Mouse (Mus musculus) adipocyte (in vitro differentiated cells): ENCODE data around the gene Olfr693.
"Not testable (repeated sequence)": the region's sequence is repeated elsewhere in the genome, so short reads cannot be mapped to it uniquely, and the experiment has no call there.

Experiments used
- DNase-seq: peaks from one replicate; pipeline ENCODE4 v3.0.0-alpha.2; 2016; ENCODE audit warnings: low spot score

The Olfr693 gene

DNA sequence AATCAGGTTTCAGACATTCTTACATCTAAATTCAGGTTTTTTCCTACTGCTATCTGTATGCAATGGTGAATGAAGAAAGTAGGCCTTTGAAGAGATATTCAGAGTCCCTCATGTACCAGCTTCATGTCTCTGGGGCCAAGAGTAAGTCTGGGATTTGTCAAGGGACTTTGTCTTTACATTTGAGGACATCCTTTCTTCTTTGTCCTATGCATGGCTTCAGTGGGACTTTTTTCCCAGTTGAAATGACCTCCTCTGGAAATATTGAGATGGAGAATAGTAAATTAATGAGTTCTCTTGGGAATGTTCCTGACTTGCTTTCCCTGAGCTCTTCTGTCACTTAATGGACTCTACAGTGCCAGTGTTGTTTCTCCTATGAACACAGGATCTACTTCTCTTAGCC, at the start of gene Olfr693:
Gene Olfr693, minus strand, starts transcription at position 101 of the 400 bp plus-strand sequence.
- DNase-seq, result no peak

DNA sequence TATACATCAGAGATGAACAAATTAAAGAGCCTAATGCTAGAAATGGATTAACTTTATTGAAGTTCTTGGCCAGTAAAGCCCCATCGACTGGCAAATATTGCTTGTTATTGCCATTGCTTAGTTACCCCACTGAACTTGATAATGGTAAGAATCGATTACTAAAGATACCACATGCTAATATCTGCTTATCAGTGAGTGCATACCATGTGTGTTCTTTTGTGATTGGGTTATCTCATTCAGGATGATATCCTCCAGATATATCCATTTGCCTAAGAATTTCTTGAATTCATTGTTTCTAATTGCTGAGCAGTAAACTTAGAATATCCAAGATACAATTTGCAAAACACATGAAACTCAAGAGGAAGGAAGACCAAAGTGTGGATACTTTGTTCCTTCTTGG, 45.3 kb upstream of the Olfr693 start:
- not testable (repeated sequence) for DNase-seq

DNA sequence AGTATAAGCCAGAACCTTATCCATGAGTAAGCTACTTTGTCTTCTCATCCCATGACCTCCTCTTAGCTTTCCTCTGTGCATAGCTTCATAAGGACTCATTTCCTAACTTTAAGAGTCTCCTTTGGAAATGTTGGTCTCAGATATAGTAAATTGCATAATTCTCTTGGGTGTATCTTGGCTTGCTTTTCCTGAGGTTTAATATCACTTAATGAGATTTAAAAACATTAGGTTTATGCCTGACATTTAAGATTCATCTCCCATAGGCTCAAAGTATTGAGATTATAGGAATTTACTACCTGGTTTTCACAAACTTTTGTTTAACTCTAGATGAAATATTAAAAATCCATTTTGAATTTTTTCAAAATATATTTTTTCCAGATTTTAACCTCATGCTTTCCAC, 35.9 kb upstream of the Olfr693 start, which contains the start of gene Olfr695:
Gene Olfr695, minus strand, starts transcription at position 101 of the 400 bp plus-strand sequence.
- no peak for DNase-seq

DNA sequence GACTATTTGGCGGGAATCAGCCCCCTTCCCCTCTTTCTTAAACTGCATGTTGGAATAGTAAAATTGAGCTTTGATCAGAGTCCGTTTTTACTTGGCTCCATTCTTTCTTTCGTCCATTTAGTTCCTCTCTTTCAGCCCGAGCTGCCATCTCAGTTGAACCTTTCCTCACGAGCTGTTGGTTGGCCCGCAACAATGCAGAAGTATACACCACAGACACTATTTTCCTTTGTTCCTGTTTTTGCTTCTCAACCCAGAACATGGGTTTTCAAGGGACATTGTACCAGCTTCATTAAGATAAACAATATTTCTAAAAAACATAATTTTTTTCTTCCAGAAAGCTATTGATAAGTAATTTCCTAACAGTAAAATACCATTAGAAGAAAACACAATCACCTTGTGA, 31.1 kb upstream of the Olfr693 start:
- DNase-seq, result no peak

DNA sequence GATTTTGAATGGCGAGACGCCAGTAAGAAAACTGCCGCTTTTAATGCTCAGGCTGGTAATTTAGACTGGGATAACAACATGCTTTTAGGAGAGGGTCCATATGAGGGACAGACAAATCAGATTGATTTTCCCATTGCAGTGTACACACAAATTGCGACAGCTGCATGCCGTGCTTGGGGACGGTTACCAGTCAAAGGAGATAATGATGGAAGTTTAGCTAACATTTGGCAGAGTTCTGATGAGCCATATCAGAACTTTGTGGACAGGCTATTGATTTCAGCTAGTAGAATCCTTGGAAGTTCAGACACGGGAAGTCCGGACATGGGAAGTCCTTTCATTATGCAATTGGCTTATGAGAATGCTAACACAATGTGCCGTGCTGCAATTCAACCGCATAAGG, 27.3 kb upstream of the Olfr693 start:
- not testable (repeated sequence) for DNase-seq

DNA sequence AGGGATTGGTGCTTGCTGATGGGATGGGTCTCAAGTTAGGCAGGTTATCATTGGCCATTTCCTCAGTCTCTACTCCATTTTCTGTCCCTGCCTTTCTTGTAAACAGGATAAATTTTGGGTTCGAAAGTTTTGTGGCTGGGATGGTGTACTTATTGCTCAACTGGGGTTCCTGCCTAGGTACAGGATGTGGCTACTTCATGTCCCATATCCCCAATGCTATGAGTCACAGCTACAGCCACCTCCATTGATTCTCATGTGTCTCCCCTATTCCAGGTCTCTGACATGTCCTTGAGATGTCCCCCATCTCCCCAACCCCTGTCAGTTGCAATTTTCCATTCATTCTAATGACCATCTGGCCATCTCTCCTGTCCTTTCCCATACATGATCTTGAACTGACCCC, 16.5 kb upstream of the Olfr693 start:
- no peak for DNase-seq

DNA sequence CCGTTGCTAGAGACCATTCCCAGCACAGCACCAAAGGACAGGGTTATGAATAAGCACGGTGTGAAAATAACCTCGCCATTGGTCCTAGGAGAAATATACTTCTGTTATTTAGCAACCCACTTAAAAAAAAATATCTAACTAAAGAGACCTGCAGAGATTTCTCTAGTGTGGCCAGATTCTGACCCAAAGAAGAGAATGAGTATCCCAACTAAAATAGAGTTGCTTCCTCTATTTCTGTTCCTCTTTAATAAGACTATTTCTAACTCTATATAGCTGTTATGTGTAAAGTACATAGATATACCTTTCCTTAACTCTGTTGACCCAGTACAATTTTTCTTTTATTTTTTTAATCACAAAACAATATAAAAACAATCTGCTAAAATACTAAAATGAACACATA, 12.6 kb upstream of the Olfr693 start:
- no peak for DNase-seq

DNA sequence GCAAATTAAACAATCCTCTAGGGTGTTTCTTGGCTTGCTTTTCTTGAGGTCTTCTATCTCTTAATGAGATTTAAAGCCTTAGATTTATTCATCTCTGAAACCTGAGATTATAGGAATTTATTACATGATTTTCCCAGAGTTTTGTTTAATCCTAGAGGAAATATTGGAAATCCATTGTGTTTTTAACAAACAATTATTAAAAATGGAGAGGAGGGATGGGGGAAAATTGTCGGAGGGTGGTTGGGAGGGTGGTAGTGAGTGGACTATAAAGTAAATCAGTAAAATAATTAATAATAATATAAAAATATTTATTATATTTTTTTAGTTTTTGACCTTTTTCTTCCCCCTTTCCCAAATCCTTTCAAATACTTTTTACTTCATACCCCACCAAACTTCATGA, 11.3 kb upstream of the Olfr693 start, which contains the start of gene Olfr694:
Gene Olfr694, minus strand, starts transcription at position 101 of the 400 bp plus-strand sequence.
- DNase-seq, result no peak

DNA sequence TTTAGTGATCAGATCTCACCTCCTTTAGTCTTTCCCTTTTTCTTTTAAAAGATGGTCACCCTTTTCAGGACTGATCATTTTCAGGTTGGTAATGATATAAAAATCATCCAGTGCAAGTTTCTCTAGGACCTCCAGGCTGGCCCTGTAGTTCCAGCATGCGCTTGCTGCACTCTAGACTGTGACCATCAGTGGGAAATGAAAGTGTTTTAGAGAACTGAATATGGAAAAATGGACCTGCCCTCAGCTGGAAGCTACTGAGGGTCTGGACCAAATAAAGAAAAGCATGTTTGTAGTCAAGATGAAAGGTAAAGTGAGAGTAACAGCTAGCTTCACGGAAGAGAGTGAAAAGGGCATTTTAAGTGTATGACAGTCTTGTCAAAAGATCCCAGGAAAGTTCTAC, 5.0 kb upstream of the Olfr693 start:
- no peak for DNase-seq

DNA sequence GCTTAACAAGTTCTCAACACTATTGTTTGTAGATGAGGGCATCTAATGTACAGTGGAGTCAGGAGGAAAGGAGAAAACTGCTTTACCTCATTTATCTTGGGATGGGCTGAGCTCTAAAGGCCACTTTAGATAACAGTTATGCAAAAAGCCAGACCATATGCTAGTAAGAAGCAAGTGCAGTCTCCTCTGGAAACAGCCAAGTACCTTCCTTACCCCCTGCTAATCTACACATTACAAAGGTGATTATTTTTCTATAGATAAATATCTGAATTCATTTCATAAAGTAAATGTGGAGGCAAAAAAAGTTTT, 28.1 kb downstream of the Olfr693 start:
- DNase-seq, result no peak

DNA sequence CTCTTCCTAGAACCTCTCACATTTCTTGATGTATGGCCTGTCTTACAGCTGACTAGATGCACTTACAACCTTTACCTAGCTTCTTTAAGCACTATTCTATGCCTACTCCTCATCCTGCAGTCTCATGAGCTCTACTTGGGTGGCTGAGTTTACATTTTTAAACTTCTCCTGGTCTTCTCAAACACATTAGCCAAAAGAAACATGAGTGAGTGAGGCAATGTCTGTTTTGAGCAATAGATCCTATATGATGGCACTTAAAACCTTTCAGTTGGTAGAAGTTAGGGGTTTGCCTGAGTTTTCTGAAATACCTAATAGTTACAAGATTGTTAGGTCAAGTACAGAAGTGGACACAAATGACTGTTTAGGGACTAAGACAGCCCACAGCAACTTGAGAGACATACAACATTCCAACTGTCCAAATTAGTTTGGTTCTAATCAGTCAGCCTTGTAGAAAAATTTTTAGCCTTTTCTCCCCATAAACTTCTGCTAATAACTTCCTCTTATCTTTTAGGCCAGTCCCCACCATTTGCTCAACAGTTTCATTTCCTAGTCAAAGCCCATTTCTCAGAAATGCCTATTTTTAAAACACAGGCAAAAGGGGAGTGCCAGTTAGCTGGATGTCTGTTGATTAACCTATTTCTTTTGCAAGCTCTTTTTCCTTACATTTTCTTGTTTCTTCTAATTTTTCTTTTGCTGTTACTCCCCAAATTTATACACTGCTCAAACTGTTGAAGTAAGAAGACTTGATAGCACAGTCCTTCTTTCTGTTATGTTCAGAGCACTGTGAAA, 28.6 kb downstream of the Olfr693 start:
- DNase-seq, result no peak

DNA sequence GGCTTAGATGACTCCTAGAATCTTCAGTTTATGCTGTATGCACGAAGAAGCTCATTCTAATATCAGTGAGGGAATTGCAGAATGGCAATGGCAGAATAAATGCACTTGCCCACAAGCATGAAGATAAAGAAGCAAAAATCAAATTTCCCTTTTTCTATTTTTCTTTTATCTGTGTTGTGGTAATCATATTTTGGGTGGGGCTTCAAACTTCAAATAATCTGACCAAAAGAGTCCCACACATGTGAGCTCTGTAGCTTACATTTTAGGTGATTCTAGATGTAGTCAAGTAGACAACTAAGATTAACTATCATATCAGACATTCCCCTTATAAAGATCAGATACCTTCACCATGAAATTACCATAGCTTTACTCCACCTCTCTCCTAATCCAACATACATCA, 30.6 kb downstream of the Olfr693 start:
- no peak for DNase-seq

DNA sequence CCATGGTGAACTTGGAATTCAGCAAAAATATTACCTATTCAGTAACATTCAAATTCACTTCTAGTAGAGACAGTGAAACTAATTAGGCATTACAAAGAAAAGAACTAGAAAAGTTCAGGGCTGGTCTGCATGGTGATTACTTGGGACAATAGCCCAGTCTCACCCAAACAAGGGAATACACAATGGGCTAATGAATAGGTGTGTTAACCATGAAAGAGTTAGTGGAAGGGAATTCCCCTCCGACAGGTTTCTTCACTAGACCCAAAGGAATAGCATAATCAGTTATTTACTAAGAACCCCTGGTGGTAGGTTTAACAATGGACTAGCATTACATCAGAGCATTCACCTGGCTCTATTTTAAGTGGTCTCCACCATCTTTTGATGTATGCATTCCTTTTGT, 35.1 kb downstream of the Olfr693 start:
- DNase-seq, result no peak

DNA sequence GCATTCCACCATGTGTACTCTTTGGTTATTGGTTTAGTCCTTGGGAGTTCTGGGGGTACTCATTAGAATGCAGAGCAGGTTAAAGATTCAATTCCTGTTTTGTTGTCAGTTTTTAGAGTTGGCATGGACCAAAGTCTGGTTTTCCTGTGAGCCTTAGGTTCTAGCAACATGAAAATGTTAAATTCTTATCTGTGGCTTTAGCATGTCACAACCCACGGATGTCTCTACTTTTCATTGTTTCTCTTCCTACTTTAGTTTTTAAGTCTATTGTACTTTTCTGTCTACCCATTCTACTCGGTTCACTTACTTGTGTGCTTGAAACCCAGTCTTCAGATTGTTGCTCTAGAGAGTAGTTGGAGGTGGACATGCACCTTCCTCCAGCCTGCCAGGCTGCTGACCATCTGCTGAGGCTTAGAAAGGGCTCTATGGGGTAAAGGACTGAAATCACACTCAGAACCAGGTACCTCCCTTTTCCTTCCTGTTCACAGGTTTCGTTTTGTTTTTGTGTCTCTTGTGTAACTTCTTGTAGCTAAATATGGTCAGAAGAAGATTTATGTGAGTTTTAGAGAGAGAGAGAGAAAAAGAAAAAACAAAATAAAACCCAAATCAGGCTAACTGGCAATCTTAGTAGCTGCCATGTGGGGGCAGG, 36.0 kb downstream of the Olfr693 start:
- DNase-seq, result no peak

DNA sequence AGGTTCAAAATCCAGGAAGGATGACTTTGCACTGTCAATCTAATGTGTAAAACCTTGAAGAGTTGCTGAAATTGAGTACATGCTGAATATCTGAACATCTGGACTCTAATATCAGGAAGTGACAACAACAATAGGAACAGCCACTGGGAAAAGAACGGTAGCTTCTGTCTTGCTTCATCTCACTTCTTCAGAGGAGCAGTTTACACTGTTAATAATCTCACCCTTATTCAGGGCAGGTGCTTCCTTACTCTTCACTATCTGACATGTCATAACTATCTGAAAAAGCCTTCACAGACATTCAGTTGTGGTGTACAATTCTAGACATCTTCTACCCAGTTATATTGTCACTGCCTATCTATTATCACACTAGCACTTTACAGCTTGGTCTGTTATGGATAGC, 39.5 kb downstream of the Olfr693 start:
- DNase-seq, result no peak

DNA sequence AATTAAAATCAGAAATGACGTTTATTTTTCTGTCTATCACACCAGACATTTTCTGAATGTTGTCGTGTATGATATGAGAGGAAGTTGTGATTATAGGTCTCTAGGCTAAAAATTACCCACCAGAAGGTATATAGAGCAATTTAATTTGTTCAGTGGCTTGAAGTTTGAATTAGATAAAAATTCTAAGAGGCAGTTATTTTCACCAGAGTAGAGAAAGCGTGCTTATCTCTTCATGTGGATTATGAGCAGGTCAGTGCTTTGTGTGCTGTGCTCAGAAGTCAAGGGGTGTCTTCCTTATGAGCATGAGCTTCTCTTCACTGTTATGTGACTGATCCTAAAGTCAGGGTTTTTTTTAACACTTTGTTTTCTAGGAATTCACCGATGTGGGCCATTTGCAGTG, 44.8 kb downstream of the Olfr693 start:
- no peak for DNase-seq
